Mouse (Mus musculus) thymus, adult 2 months (tissue): ENCODE data around the gene Soat1.

ENCODE experiments used
- CTCF ChIP-seq: fragments of 200-500 bp; IDR thresholded peaks from 2 replicates; pipeline ENCODE4 v1.5.1; 2012; ENCODE audit warnings: mild to moderate bottlenecking, control low read depth, low read length, moderate library complexity, borderline replicate concordance; ENCODE audit not compliant: control insufficient read depth, poor library complexity, insufficient read depth; ENCODE audit errors: extremely low read depth
- POLR2A ChIP-seq: fragments of 200-500 bp; IDR thresholded peaks from 2 replicates; pipeline ENCODE4 v1.6.1; 2012; ENCODE audit warnings: mild to moderate bottlenecking, low read length, control low read depth, moderate library complexity; ENCODE audit not compliant: control insufficient read depth, poor library complexity, insufficient read depth; ENCODE audit errors: extremely low read depth

- TF ChIP-seq CTCF (no peak), POLR2A (no peak)
Measured at GRCm38 (mm10) chr1:156487498-156487897, 13.4 kb upstream of the Soat1 start.
